Mouse (Mus musculus): ENCODE data around the gene Prrt1.

DNA sequence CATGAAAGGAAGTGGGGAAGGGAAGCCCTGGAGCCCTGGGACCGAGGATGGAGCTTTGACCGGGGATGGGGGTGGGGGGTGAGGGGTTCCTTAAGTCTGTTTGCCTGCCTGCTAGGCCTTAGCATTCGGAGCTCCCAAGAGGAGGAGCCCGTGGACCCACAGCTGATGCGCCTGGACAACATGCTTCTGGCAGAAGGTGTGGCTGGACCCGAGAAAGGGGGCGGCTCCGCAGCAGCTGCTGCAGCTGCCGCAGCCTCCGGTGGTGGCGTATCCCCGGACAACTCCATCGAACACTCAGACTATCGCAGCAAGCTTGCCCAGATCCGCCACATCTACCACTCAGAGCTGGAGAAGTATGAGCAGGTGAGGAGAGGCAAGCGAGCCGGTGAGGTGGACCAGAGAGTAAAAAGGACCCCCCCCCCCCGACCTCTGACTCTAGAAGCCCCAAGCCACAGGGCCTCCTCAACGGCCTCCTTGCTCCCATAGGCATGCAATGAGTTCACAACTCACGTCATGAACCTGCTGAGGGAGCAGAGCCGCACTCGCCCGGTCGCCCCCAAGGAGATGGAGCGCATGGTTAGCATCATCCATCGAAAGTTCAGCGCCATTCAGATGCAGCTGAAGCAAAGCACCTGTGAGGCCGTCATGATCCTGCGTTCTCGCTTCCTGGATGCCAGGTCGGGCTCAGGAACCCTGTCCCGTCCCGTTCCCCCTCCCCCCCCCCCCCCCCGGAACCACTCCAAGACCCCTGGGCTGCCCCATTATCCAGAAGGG lies 35.4 kb upstream of the Prrt1 start:
- TF ChIP-seq CTCF (IDR thresholded peaks at IDR 0.05; ENCODE audit: borderline replicate concordance, insufficient read depth, low read length), result 0 out of 2 replicates have a peak, but pooled peaks have one; percentile 2
- no peak for TF ChIP-seq POLR2A (IDR thresholded peaks at IDR 0.05; ENCODE audit: low read depth, low read length)

Measured in embryonic fibroblast, embryonic 13.5 days (primary cell).